Mouse (Mus musculus): ENCODE measurements around the gene Rpl27a. TPM values are rescaled to one million over a fixed set of nuclear protein-coding genes. Genes with fewer than 3 reads are reported as not detected.

The Rpl27a gene
- polyA plus RNA-seq (2014; fragmentation: Illumina TruSeq; extraction: RNeasy Lipid Tissue Mini Kit (QIAGEN cat#74804); ENCODE audit: low read depth, low replicate concordance) = 41.8 TPM

DNA sequence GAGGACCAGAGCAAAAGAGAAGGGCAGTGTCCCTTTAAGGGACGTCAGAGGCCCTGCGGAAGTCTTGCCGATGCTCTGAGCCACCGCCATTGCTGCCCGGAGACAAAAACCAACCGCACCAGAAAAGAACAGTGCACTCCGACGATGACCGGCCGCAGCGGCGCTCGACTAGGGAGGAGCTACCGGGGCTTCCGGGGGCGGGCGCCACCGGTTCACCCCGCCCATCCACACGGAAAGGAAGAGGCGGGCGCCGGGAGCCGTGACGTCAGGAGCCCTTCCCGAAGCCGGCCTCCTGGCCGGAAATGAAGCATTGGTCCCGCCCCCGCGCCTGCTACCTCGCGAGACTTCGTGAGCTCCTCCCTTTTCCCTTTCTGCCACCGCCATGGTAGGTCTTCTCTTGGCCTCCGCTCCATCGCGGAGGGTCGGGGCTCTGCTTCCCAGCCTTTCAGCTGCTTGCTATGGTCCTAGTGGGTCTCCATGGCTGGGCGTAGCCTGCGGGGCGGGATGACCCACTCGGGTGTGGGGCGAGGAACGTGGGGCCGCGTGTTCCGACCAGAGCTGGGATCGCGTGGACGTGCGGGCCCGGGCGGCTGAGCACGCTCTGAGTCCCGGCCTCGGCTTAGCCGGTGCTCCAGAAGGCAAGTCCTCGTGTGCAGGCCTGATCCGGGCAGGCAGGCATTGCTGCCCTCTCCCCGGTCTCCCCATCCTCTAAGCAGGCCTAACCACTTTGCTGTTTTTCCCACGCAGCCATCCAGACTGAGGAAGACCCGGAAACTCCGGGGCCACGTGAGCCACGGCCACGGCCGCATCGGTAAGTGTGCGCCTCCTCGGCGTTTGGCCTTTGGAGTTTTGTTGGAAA is at the start of gene Rpl27a:
TSS of gene Rpl27a (plus strand) at position 310 of the 859 bp plus-strand sequence.

DNA sequence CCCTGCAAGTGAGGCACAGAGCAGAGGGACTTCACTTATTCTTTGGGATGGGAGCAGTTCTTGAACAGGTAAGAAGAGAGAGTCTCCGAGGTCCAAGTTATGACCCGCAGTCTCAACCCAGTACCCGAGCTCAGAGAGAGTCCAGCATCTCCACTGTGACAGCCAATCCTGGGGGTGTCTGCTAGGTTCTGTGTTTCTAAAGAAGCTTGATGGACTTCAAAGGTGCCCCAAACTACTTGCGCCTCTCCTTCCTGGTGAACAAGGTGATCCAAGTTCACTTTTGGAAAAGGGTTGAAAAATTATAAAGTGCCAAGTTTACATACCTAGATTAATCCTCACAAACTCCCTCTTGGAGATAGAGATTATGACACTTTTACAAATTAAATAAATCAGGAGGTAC is 10.9 kb upstream of the Rpl27a start, which contains the start of gene Trim66:
TSS of gene Trim66 (minus strand) at position 101 of the 400 bp plus-strand sequence.

Other genes with a start within 250 kb of the Rpl27a start
- 626 TPM for gene Stk33, start 80.1 kb upstream of the Rpl27a start, polyA plus RNA-seq (2014; fragmentation: Illumina TruSeq; extraction: RNeasy Lipid Tissue Mini Kit (QIAGEN cat#74804); ENCODE audit: low read depth, low replicate concordance)
- 4.0 TPM for gene Trim66, start 11.0 kb upstream of the Rpl27a start, polyA plus RNA-seq (2014; fragmentation: Illumina TruSeq; extraction: RNeasy Lipid Tissue Mini Kit (QIAGEN cat#74804); ENCODE audit: low read depth, low replicate concordance)
- gene St5, start 184.5 kb downstream of the Rpl27a start, polyA plus RNA-seq (2014; fragmentation: Illumina TruSeq; extraction: RNeasy Lipid Tissue Mini Kit (QIAGEN cat#74804); ENCODE audit: low read depth, low replicate concordance) = 23.1 TPM
- gene Akip1, start 184.5 kb downstream of the Rpl27a start, polyA plus RNA-seq (2014; fragmentation: Illumina TruSeq; extraction: RNeasy Lipid Tissue Mini Kit (QIAGEN cat#74804); ENCODE audit: low read depth, low replicate concordance) = 33.1 TPM
- not detected for gene BC051019, start 204.7 kb downstream of the Rpl27a start, polyA plus RNA-seq (2014; fragmentation: Illumina TruSeq; extraction: RNeasy Lipid Tissue Mini Kit (QIAGEN cat#74804); ENCODE audit: low read depth, low replicate concordance)
- not detected for gene Ascl3, start 212.6 kb downstream of the Rpl27a start, polyA plus RNA-seq (2014; fragmentation: Illumina TruSeq; extraction: RNeasy Lipid Tissue Mini Kit (QIAGEN cat#74804); ENCODE audit: low read depth, low replicate concordance)
- 42.8 TPM for gene Tmem9b, start 233.7 kb downstream of the Rpl27a start, polyA plus RNA-seq (2014; fragmentation: Illumina TruSeq; extraction: RNeasy Lipid Tissue Mini Kit (QIAGEN cat#74804); ENCODE audit: low read depth, low replicate concordance)

All from testis, adult 10 weeks (tissue).